Mouse (Mus musculus): ENCODE results near the gene Zfp729b.
A peak's percentile ranks its signal among the peaks of the same experiment; 100 is the strongest.

Gene Zfp729b

DNA sequence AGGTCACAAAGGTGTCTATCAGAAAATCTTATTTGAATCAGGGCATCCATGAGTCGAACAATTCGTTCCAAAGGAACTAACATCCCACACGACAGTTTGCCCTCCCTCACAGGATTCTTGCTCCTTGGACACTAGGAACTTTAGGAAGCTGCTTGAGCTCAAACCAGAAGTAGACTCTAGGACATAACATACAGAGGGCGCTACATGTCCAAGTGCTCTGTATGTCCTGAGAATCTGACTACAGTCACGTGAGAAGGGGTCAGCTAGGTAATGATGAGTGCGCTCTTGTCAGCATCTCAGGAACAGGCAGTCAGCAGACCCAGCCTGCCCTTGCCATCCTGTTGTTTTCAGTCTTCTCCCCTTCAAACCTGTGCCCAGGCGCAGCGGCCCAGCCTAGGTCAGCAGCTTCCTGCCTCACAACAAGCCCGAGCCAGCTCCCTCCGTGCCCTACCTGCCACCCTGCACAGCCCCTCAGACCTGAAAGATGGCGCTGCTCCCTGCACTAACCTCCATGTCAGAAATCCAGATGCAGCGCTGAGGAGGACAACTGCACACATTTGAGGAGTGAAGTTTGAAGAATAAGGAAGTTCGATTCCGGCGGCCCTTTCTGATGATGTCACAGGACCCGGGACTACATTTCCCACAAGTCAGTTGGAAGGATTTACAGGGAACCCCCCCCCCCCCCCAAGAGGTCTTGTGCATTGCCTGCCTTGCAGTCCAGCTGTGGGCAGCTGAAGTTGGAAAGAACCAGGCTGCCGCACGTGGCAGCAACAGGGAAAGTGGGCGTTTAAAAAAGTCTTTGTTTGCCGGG lies at the start of gene Zfp729b:
Gene Zfp729b, minus strand, starts transcription at position 642 of the 811 bp plus-strand sequence.
- peak; percentile 79 to 90 for DNase-seq (ENCODE audit: low spot score in 2 of 2)

DNA sequence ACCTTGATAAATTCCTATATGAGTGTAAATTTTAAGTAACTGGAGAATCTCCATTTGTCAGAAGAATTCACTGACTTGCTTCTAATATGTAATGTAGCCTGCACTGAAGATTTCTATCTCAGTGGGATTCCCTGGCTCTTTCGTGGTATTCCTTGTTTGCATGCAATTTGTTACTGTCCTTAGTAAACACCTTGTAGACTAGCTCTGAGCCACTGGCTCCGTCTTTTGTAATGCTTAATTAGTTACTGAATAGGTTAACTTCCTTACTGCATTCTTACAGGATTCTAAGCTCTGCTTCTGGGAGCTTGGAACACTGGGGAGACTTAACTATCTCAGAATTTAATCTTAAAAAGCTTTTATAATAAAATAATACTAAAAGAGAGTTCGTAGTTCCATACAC lies 43.0 kb upstream of the Zfp729b start:
- no peak for DNase-seq (ENCODE audit: low spot score in 2 of 2)

DNA sequence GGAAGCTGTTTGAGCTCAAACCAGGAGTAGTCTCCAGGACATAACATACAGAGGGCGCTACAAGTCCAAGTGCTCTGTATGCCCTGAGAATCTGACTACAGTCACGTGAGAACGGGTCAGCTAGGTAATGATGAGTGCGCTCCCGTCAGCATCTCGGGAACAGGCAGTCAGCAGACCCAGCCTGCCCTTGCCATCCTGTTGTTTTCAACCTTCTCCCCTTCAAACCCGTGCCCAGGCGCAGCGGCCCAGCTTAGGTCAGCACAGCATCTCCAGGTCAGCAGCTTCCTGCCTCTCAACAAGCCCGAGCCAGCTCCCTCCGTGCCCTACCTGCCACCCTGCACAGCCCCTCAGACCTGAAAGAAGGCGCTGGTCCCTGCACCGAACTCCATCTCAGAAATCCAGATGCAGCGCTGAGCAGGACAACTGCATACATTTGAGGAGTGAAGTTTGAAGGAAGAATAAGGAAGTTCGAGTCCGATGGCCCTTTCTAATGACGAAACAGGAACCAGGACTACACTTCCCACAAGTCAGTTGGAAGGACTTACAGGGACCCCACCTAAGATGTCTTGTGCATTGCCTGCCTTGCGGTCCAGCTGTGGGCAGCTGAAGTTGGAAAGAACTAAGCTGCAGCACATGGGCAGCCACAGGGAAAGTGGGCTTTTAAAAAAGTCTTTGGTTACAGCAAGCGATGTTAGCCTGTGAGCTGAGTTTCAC lies 27.9 kb upstream of the Zfp729b start, which contains the start of the genes Gm49345 and Zfp729a:
Gene Gm49345, minus strand, starts transcription at position 476 of the 714 bp plus-strand sequence.
Gene Zfp729a, minus strand, starts transcription at position 498 of the 714 bp plus-strand sequence.
- peak; percentile 87 to 91 for DNase-seq (ENCODE audit: low spot score in 2 of 2)

DNA sequence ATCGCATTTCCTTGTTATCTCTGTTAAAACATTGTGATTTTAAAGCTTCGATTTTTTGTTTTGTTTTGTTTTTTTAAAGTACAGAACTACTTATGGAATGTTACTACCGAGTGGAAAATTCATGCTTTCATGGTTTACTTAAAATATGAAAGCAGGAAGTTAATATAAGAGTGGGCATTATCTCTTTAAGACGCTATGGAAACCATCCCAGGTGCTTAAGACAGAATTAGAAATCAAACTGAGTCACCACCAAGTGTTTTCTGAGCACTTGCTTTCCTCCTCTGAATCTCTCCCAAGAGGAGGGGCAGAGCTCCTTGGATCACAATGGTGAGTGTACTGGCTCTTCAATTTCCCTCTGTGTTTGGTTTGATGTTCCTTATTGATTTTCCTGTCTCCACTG lies 601 bp upstream of the Zfp729b start:
- DNase-seq (ENCODE audit: low spot score in 2 of 2) = no peak

DNA sequence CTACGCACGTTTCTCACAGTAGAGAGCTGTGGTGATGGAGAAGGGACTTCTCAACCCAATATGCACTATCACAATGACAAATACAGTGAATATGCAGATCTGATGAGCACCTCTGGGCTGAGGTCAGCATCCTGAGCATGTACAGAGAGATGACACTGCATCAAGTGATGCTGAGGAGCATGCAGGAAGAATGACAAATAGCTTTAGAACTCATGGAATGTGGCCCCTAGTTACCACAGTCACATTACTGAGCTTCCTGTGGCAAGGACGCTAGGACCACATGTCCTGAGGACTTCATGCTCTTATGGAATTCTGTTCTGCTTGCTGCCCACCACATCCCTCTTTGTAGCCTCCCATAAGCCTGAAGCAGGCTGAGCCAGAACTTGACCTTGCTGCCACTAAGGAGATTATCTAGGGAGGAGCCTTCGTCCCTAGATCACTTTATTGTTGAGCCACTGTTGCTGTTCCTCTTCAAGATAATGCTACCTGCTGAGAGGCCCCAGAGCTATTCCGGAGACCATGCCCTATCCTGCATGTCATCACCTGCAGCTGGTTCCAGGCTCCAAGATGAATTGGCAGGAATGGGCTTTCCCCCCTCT lies 36.8 kb downstream of the Zfp729b start:
- DNase-seq (ENCODE audit: low spot score in 2 of 2) = no peak

DNA sequence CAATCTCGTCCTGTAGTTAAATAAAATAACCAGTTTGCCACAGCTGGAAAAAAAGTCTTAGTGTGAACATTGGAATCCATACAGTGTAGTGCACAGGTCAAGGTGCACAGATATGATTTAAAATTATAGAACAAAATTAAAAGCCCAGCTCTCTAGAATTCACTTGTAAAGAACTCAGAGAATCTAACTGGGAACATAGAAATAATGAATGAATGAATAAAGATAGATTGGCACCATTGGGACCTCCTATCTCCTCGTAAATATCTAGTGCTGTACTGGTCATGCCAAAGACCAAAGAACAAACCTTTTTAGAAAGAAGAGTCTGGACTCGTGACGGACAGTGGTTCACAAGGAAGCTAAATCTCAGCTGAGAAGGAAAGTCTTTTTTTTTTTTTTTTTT lies 55.8 kb downstream of the Zfp729b start, which contains the start of gene Zfp748:
Gene Zfp748, minus strand, starts transcription at position 101 of the 400 bp plus-strand sequence.
- DNase-seq (ENCODE audit: low spot score in 2 of 2) = no peak

DNA sequence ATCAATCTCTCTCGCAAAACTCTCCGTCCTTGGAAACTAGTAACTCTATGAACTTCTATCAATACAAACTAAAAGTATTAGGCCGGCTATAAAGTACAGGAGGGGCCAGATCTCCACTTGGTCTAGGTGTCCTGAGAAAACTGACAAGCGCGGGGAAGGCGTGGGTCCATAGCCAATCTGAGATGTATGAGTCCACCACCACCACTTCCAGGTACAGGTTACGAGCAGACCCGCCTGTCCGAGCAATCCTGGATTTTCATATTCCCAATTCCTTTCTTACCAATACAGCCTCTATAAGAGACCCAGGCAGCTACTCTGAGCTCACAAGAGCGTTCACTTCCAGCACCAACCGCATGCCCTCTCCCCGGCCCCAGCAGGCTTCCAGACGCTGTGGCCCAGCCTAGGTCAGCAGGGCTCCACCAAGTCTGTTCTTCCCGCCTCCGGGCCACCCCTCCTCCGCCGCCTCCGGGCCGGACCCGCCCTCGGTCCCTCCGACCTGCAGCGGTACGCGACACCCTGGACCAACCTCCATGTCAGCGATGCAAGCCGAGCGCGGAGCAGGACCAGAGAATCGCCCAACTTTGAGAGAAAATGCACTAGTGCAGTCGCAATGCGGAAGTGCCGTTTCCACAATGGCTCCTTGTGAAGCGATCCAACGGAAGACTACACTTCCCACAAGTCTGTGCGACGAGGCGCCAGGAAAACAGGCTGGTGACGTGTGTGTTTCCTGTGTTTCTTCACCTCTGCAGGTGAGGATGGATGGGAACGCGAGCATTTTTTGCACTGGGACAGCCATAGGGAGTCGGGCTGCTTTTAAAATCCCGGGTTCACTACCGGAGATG lies 56.8 kb downstream of the Zfp729b start:
- peak; percentile 84 to 87 for DNase-seq (ENCODE audit: low spot score in 2 of 2)

DNA sequence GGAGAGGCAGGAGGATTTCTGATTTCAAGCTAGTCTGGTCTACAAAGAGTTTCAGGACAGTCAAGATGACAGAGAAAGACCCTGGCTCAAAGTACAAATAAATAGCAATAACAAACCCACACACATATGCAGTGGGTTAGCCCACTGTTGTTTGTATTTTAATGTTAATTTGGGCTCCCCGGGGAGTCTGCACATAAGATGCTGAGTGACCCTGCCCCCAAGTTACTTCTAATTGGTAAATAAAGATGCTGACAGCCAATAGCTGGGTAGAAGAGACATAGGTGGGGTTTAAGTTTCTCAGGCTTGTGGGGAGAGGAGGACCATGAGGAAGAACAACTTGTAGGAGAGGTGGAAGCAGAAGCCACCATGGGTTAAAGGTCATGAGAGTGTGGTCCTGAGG lies 63.6 kb downstream of the Zfp729b start:
- no peak for DNase-seq (ENCODE audit: low spot score in 2 of 2)
